In genomic region chr5:115204562-115205311, GRCm38 (mm10) we compare ENCODE assay signal across 8 mouse cellular contexts. TPM values are rescaled to one million over a fixed set of nuclear protein-coding genes. Genes with fewer than 3 reads are reported as not detected.
A peak's percentile ranks its signal among the peaks of the same experiment; 100 is the strongest.
DNase-seq lines count a peak whose midpoint lies in the region; ATAC-seq and TF ChIP-seq lines count a peak whose summit lies in the region.
"Had no signal": no experiment of that assay in that cellular context is flagged by ENCODE, and none has a peak within 500 bp of the region (broad histone marks: within the 10 kb centered on the region; RNA-seq: fewer than 3 reads in every experiment).

No protein-coding gene starts in this region.

- TF ChIP-seq CTCF in ES-Bruce4 (IDR thresholded peaks at IDR 0.05; ENCODE audit: low read depth, low read length): no peak

- no peaks in the 10 kb centered on the region for H3K9me3 ChIP-seq in ES-Bruce4 (replicated peaks; ENCODE audit: control insufficient read depth, insufficient read depth, low read length, poor library complexity, severe bottlenecking)
- no peaks in the 10 kb centered on the region for H3K9me3 ChIP-seq in forebrain, embryonic 13.5 days (replicated peaks)
- H3K9me3 ChIP-seq in hindbrain, embryonic 11.5 days (ENCODE audit: control insufficient read depth, low read length): no peaks in the 10 kb centered on the region
- no peaks in the 10 kb centered on the region for H3K9me3 ChIP-seq in midbrain, embryonic 16.5 days (replicated peaks; ENCODE audit: control insufficient read depth, low read length, poor library complexity, severe bottlenecking)

- H3K27ac ChIP-seq in ES-Bruce4 (ENCODE audit: insufficient read depth, low read length): no peak overlapping the region
- H3K27ac ChIP-seq in brown adipose tissue, adult 24 weeks (replicated peaks; ENCODE audit: low read depth, low read length): peak overlapping the region; percentile 41; the same call in 1 of the 2 replicates
- H3K27ac ChIP-seq in forebrain, embryonic 13.5 days: peak overlapping the region; percentile 80
- peak overlapping the region; percentile 84 for H3K27ac ChIP-seq in hindbrain, embryonic 11.5 days (ENCODE audit: low read depth, low read length)
- peak overlapping the region; percentile 47; the same call in 1 of the 2 replicates for H3K27ac ChIP-seq in midbrain, embryonic 16.5 days (ENCODE audit: low read length)

- H3K36me3 ChIP-seq in ES-Bruce4 (ENCODE audit: control insufficient read depth, insufficient read depth, low read length, poor library complexity, severe bottlenecking): no peaks in the 10 kb centered on the region
- H3K36me3 ChIP-seq in forebrain, embryonic 13.5 days (ENCODE audit: poor library complexity, severe bottlenecking): no peaks in the 10 kb centered on the region
- H3K36me3 ChIP-seq in hindbrain, embryonic 11.5 days (ENCODE audit: control insufficient read depth, insufficient read depth, low read length): no peaks in the 10 kb centered on the region
- H3K36me3 ChIP-seq in midbrain, embryonic 16.5 days (ENCODE audit: control insufficient read depth, insufficient read depth, low read length): no peaks in the 10 kb centered on the region

- H3K4me2 ChIP-seq in forebrain, embryonic 13.5 days: peak overlapping the region; percentile 56
- peak overlapping the region; percentile 34 for H3K4me2 ChIP-seq in hindbrain, embryonic 11.5 days (replicated peaks; ENCODE audit: low read depth, low read length)
- H3K4me2 ChIP-seq in midbrain, embryonic 16.5 days (ENCODE audit: low read length): peak overlapping the region; percentile 60

- peak; percentile 87 for DNase-seq in hindbrain, embryonic 11.5 days (ENCODE audit: low spot score)
- peak; percentile 76 to 77 for DNase-seq in left cerebral cortex, postnatal 36 days (ENCODE audit: low spot score in 2 of 2)
- no peak for DNase-seq in yolk sac, embryonic 10.5 days (ENCODE audit: low spot score)

- WGBS in forebrain, embryonic 13.5 days: 5% methylated on average over 31 of the region's 31 CpGs
- WGBS in hindbrain, embryonic 11.5 days: 3% methylated on average over 31 of the region's 31 CpGs
- whole genome bisulfite sequencing in midbrain, embryonic 16.5 days: 2% methylated on average over 31 of the region's 31 CpGs

- ATAC-seq in forebrain, embryonic 13.5 days: peak; percentile 88
- peak; percentile 94 for ATAC-seq in hindbrain, embryonic 11.5 days (ENCODE audit: low FRiP score)
- ATAC-seq in midbrain, embryonic 16.5 days: peak; percentile 89

- H3K9ac ChIP-seq in ES-Bruce4 (ENCODE audit: low read depth, poor library complexity, severe bottlenecking): peak overlapping the region; percentile 28
- peak overlapping the region; percentile 56 for H3K9ac ChIP-seq in forebrain, embryonic 13.5 days
- peak overlapping the region; percentile 54 for H3K9ac ChIP-seq in hindbrain, embryonic 11.5 days (ENCODE audit: low read depth, low read length)
- H3K9ac ChIP-seq in midbrain, embryonic 16.5 days (ENCODE audit: low read depth, low read length): peak overlapping the region; percentile 55; the same call in 1 of the 2 replicates

- H3K4me3 ChIP-seq in ES-Bruce4 (ENCODE audit: low read depth, low read length): peak overlapping the region; percentile 31
- H3K4me3 ChIP-seq in brown adipose tissue, adult 24 weeks (ENCODE audit: insufficient read depth, low read depth, low read length): peak overlapping the region; percentile 46
- peak overlapping the region; percentile 24 for H3K4me3 ChIP-seq in forebrain, embryonic 13.5 days
- H3K4me3 ChIP-seq in hindbrain, embryonic 11.5 days (ENCODE audit: low read depth, low read length): 0 out of 2 replicates have a peak overlapping the region, but pooled peaks have one; percentile 13
- H3K4me3 ChIP-seq in midbrain, embryonic 16.5 days (ENCODE audit: low read depth, low read length): peak overlapping the region; percentile 26

- H3K27me3 ChIP-seq in ES-Bruce4 (ENCODE audit: control insufficient read depth, insufficient read depth, low read length, poor library complexity, severe bottlenecking): no peaks in the 10 kb centered on the region
- H3K27me3 ChIP-seq in forebrain, embryonic 13.5 days: 0 out of 2 replicates have a peak, but pooled peaks cover 3% of the 10 kb centered on the region
- H3K27me3 ChIP-seq in hindbrain, embryonic 11.5 days (ENCODE audit: control insufficient read depth, insufficient read depth, low read length): no peaks in the 10 kb centered on the region; the same call in 1 of the 2 replicates
- no peaks in the 10 kb centered on the region for H3K27me3 ChIP-seq in midbrain, embryonic 16.5 days (ENCODE audit: control insufficient read depth, insufficient read depth, low read depth, low read length)

- intact Hi-C loops in left cerebral cortex, postnatal 36 days (cut with DNase I): no loop called here

- H3K4me1 ChIP-seq in ES-Bruce4 (ENCODE audit: control insufficient read depth, insufficient read depth, low read length): peaks cover 1% of the 10 kb centered on the region
- no peaks in the 10 kb centered on the region; the same call in 1 of the 2 replicates for H3K4me1 ChIP-seq in brown adipose tissue, adult 24 weeks (ENCODE audit: control insufficient read depth, insufficient read depth, insufficient read length, low read length)
- H3K4me1 ChIP-seq in forebrain, embryonic 13.5 days: peaks cover 22% of the 10 kb centered on the region
- H3K4me1 ChIP-seq in hindbrain, embryonic 11.5 days (replicated peaks; ENCODE audit: control insufficient read depth, insufficient read depth, low read length): peaks cover 5% of the 10 kb centered on the region
- H3K4me1 ChIP-seq in midbrain, embryonic 16.5 days (ENCODE audit: control insufficient read depth, insufficient read depth, low read length): peaks cover 11% of the 10 kb centered on the region

- TF ChIP-seq POLR2A in ES-Bruce4 (IDR thresholded peaks at IDR 0.05; ENCODE audit: insufficient read depth, low read length): no peak

- no peak for TF ChIP-seq EP300 in ES-Bruce4 (IDR thresholded peaks at IDR 0.05; ENCODE audit: insufficient read depth, low read depth, low read length)

RNA-seq across cellular contexts. Expression of gene Cabp1, which starts 10.6 kb away (rescaled TPM):
- 8.1 and 11.4 TPM in 2 replicates for polyA plus RNA-seq in ES-Bruce4 (2011; ENCODE audit: insufficient read depth, insufficient read length, low read depth, missing spikeins)
- polyA plus RNA-seq in brown adipose tissue, adult 24 weeks (2012; ENCODE audit: insufficient read depth, insufficient read length, missing spikeins): 1.0 and 1.3 TPM in 2 replicates
- polyA plus RNA-seq in forebrain, embryonic 13.5 days (2015; fragmentation: Nextera tagmentation; extraction: Ambion mirVana): 5.7 and 12.6 TPM in 2 replicates
- polyA plus RNA-seq in hindbrain, embryonic 11.5 days (2014; fragmentation: Nextera tagmentation; extraction: Ambion mirVana): 5.0 and 7.6 TPM in 2 replicates
- 100 to 1,000 TPM; 309 to 312 TPM for total RNA-seq in left cerebral cortex, postnatal 36 days (2021)
- 5.2 and 5.3 TPM in 2 replicates for polyA plus RNA-seq in midbrain, embryonic 16.5 days (2015; fragmentation: Nextera tagmentation; extraction: Ambion mirVana)
- total RNA-seq: neutrophil, adult 5-6 weeks had no signal

RNA-seq across cellular contexts. Expression of gene Pop5, which starts 30.9 kb away (rescaled TPM):
- polyA plus RNA-seq in ES-Bruce4 (2011; ENCODE audit: insufficient read depth, insufficient read length, low read depth, missing spikeins): 76.1 and 79.9 TPM in 2 replicates
- polyA plus RNA-seq in brown adipose tissue, adult 24 weeks (2012; ENCODE audit: insufficient read depth, insufficient read length, missing spikeins): 187 and 188 TPM in 2 replicates
- 102 and 112 TPM in 2 replicates for polyA plus RNA-seq in forebrain, embryonic 13.5 days (2015; fragmentation: Nextera tagmentation; extraction: Ambion mirVana)
- polyA plus RNA-seq in hindbrain, embryonic 11.5 days (2014; fragmentation: Nextera tagmentation; extraction: Ambion mirVana): 104 and 106 TPM in 2 replicates
- 100 to 1,000 TPM; 100 to 103 TPM for total RNA-seq in left cerebral cortex, postnatal 36 days (2021)
- 86.1 and 92.8 TPM in 2 replicates for polyA plus RNA-seq in midbrain, embryonic 16.5 days (2015; fragmentation: Nextera tagmentation; extraction: Ambion mirVana)

RNA-seq across cellular contexts. Expression of gene Mlec, which starts 46.8 kb away (rescaled TPM):
- polyA plus RNA-seq in ES-Bruce4 (2011; ENCODE audit: insufficient read depth, insufficient read length, low read depth, missing spikeins): 137 and 139 TPM in 2 replicates
- 49.5 and 76.9 TPM in 2 replicates for polyA plus RNA-seq in brown adipose tissue, adult 24 weeks (2012; ENCODE audit: insufficient read depth, insufficient read length, missing spikeins)
- 23.5 and 25.9 TPM in 2 replicates for polyA plus RNA-seq in forebrain, embryonic 13.5 days (2015; fragmentation: Nextera tagmentation; extraction: Ambion mirVana)
- polyA plus RNA-seq in hindbrain, embryonic 11.5 days (2014; fragmentation: Nextera tagmentation; extraction: Ambion mirVana): 41.2 and 44.1 TPM in 2 replicates
- 10 to 100 TPM; 68.2 to 91.7 TPM for total RNA-seq in left cerebral cortex, postnatal 36 days (2021)
- 22.9 and 25.4 TPM in 2 replicates for polyA plus RNA-seq in midbrain, embryonic 16.5 days (2015; fragmentation: Nextera tagmentation; extraction: Ambion mirVana)
